8 mouse cellular contexts compared by ENCODE assay signal in genomic region chr17:24745526-24746497, GRCm38 (mm10). TPM values are rescaled to one million over a fixed set of nuclear protein-coding genes. Genes with fewer than 3 reads are reported as not detected.
DNase-seq lines count a peak whose midpoint lies in the region; ATAC-seq and TF ChIP-seq lines count a peak whose summit lies in the region.

No protein-coding gene starts in this region.

- POLR2A ChIA-PET in Patski (lab: Charles Lee), result interaction anchor here (0.8 kb wide), 1 partner anchor 75 kb away, joined by 3 read pairs; no protein-coding TSS in a partner anchor

- no peaks in the 10 kb centered on the region for H3K27me3 ChIP-seq in Patski
- peaks cover 11% of the 10 kb centered on the region for H3K27me3 ChIP-seq in hindbrain, postnatal 0 days (ENCODE audit: insufficient read depth, low read length)

- DNase-seq in Patski (ENCODE audit: low read depth, low spot score), result no peak
- peak; percentile 81 to 88 for DNase-seq in cerebellum, postnatal 14 days
- peak; percentile 68 to 81 for DNase-seq in frontal cortex, postnatal 25 days (ENCODE audit: low spot score in 2 of 2)
- peak; percentile 96 for DNase-seq in hindbrain, postnatal 0 days (ENCODE audit: low spot score)
- DNase-seq in left cerebral cortex, adult 11 months (ENCODE audit: low spot score), result peak; percentile 78
- peak; percentile 74 to 89 for DNase-seq in lung, postnatal 4 days
- DNase-seq in right cerebral cortex, adult 18-20 months, result peak; percentile 84
- peak; percentile 37 for DNase-seq in urinary bladder, postnatal 10 days (ENCODE audit: low spot score)

- H3K4me2 ChIP-seq in hindbrain, postnatal 0 days (ENCODE audit: low read depth, low read length), result no peak overlapping the region

- peak; percentile 95 for TF ChIP-seq CTCF in Patski (IDR thresholded peaks at IDR 0.05)
- TF ChIP-seq CTCF in hindbrain, postnatal 0 days (IDR thresholded peaks at IDR 0.05; ENCODE audit: low read depth), result peak; percentile 96

- H3K9ac ChIP-seq in hindbrain, postnatal 0 days (replicated peaks; ENCODE audit: low read length), result no peak overlapping the region

- H3K9me3 ChIP-seq in hindbrain, postnatal 0 days (ENCODE audit: low read length), result no peaks in the 10 kb centered on the region

- WGBS in hindbrain, postnatal 0 days, result 20% methylated on average over 7 of the region's 7 CpGs

- CTCF ChIA-PET in Patski (lab: Charles Lee), result interaction anchor here (0.8 to 1.9 kb wide), 17 partner anchors 9 to 136 kb away, joined by 3 to 22 read pairs (median 4); partner anchors contain the start of gene Hagh

- H3K27ac ChIP-seq in hindbrain, postnatal 0 days, result no peak overlapping the region

- no peak overlapping the region for H3K4me3 ChIP-seq in hindbrain, postnatal 0 days (ENCODE audit: low read length)

- peak; percentile 57 for ATAC-seq in Patski
- peak; percentile 86 for ATAC-seq in hindbrain, postnatal 0 days

- no peaks in the 10 kb centered on the region for H3K36me3 ChIP-seq in hindbrain, postnatal 0 days (ENCODE audit: insufficient read depth, low read length)

- no peaks in the 10 kb centered on the region for H3K4me1 ChIP-seq in hindbrain, postnatal 0 days (ENCODE audit: insufficient read depth, low read length)

- in situ Hi-C loops in Patski (cut with MboI; ENCODE audit: low pct_unique_long_range_greater_than_20kb), result no loop called here

RNA-seq across cellular contexts. Expression of gene Hs3st6, which starts 7.0 kb away (rescaled TPM):
- polyA plus RNA-seq in Patski (2021), result 2.9 TPM
- total RNA-seq in hindbrain, postnatal 0 days (2014; rRNA removed), result not detected in 2 replicates
- polyA plus RNA-seq in hindbrain, postnatal 0 days (2015; fragmentation: Nextera tagmentation; extraction: Ambion mirVana), result 0.43 and 0.47 TPM in 2 replicates

RNA-seq across cellular contexts. Expression of gene Msrb1, which starts 9.4 kb away (rescaled TPM):
- polyA plus RNA-seq in Patski (2021), result 100 TPM
- total RNA-seq in hindbrain, postnatal 0 days (2014; rRNA removed), result 17.0 and 19.6 TPM in 2 replicates
- polyA plus RNA-seq in hindbrain, postnatal 0 days (2015; fragmentation: Nextera tagmentation; extraction: Ambion mirVana), result 22.7 and 25.5 TPM in 2 replicates

RNA-seq across cellular contexts. Expression of gene Rpl3l, which starts 18.2 kb away (rescaled TPM):
- polyA plus RNA-seq in Patski (2021), result 0.15 TPM
- 1.3 TPM in 1 of 2 replicates, not detected in the other for total RNA-seq in hindbrain, postnatal 0 days (2014; rRNA removed)
- polyA plus RNA-seq in hindbrain, postnatal 0 days (2015; fragmentation: Nextera tagmentation; extraction: Ambion mirVana), result 0.41 and 0.52 TPM in 2 replicates

RNA-seq across cellular contexts. Expression of gene Ndufb10, which starts 21.5 kb away (rescaled TPM):
- polyA plus RNA-seq in Patski (2021), result 362 TPM
- total RNA-seq in hindbrain, postnatal 0 days (2014; rRNA removed), result 135 and 157 TPM in 2 replicates
- polyA plus RNA-seq in hindbrain, postnatal 0 days (2015; fragmentation: Nextera tagmentation; extraction: Ambion mirVana), result 353 and 356 TPM in 2 replicates

RNA-seq across cellular contexts. Expression of gene Rps2, which starts 27.9 kb away (rescaled TPM):
- 1,141 TPM for polyA plus RNA-seq in Patski (2021)
- total RNA-seq in hindbrain, postnatal 0 days (2014; rRNA removed), result 2,181 and 2,600 TPM in 2 replicates
- polyA plus RNA-seq in hindbrain, postnatal 0 days (2015; fragmentation: Nextera tagmentation; extraction: Ambion mirVana), result 809 and 820 TPM in 2 replicates
